Mouse (Mus musculus): Measurements from ENCODE around the gene Dok3. TPM values are rescaled to one million over a fixed set of nuclear protein-coding genes. Genes with fewer than 3 reads are reported as not detected.

The Dok3 gene
- polyA plus RNA-seq, 1 experiment from 2014 or later = 9.6 TPM

- no peak overlapping the region for H3K9ac ChIP-seq
- no peaks in the 10 kb centered on the region for H3K36me3 ChIP-seq (replicated peaks)
- WGBS (ENCODE audit: insufficient replicate concordance) = 68% methylated on average over 5 of the region's 5 CpGs
- no peak overlapping the region for H3K4me2 ChIP-seq
- no peak overlapping the region for H3K27ac ChIP-seq (replicated peaks)
- H3K4me3 ChIP-seq (replicated peaks) = no peak overlapping the region
- no peaks in the 10 kb centered on the region for H3K9me3 ChIP-seq (replicated peaks)
- H3K27me3 ChIP-seq = peaks cover 61% of the 10 kb centered on the region
- H3K4me1 ChIP-seq (replicated peaks) = peaks cover 31% of the 10 kb centered on the region
- ATAC-seq (ENCODE audit: insufficient read depth) = no peak
These were observed 53.3 kb downstream of the Dok3 start for GRCm38 (mm10) chr13:55475750-55476149.

GRCm38 (mm10) chr13:55474621-55475069 lies 54.5 kb downstream of the Dok3 start:
- peaks cover 72% of the 10 kb centered on the region for H3K27me3 ChIP-seq
- no peak overlapping the region for H3K9ac ChIP-seq
- no peak overlapping the region for H3K4me3 ChIP-seq (replicated peaks)
- no peak overlapping the region for H3K4me2 ChIP-seq
- peaks cover 31% of the 10 kb centered on the region for H3K4me1 ChIP-seq (replicated peaks)
- WGBS (ENCODE audit: insufficient replicate concordance) = 44% methylated on average over 5 of the region's 5 CpGs
- no peaks in the 10 kb centered on the region for H3K9me3 ChIP-seq (replicated peaks)
- no peak overlapping the region for H3K27ac ChIP-seq (replicated peaks)
- H3K36me3 ChIP-seq (replicated peaks) = no peaks in the 10 kb centered on the region
- no peak for ATAC-seq (ENCODE audit: insufficient read depth)

- Histone ChIP-seq H3K4me3 (replicated peaks) (no peak overlapping the region), H3K9ac (no peak overlapping the region), H3K27me3 (peaks cover 78% of the 10 kb centered on the region), H3K4me2 (no peak overlapping the region), H3K9me3 (replicated peaks) (no peaks in the 10 kb centered on the region), H3K27ac (replicated peaks) (no peak overlapping the region), H3K36me3 (replicated peaks) (no peaks in the 10 kb centered on the region), H3K4me1 (replicated peaks) (peaks cover 30% of the 10 kb centered on the region)
- ATAC-seq (ENCODE audit: insufficient read depth) = no peak
- 54% methylated on average over 11 of the region's 11 CpGs for WGBS (ENCODE audit: insufficient replicate concordance)
These were observed 55.1 kb downstream of the Dok3 start for GRCm38 (mm10) chr13:55473961-55474360.

Small RNA genes within 50 kb of the gene (microRNA-seq; reads per million reads assigned to microRNA genes)
- gene Mir6944 (6.1 reads per million, percentile 20 among the genes with 10 or more reads in this experiment), gene Mir6945 (3.0 reads per million, percentile 7 among the genes with 10 or more reads in this experiment)

Other genes with a start within 250 kb of the Dok3 start
- 211 and 230 TPM in 2 replicates for gene Prelid1, start 208.8 kb downstream of the Dok3 start, polyA plus RNA-seq (2015; fragmentation: Nextera tagmentation; extraction: Ambion mirVana)
- 48.6 and 51.3 TPM in 2 replicates for gene Rab24, start 207.3 kb downstream of the Dok3 start, polyA plus RNA-seq (2015; fragmentation: Nextera tagmentation; extraction: Ambion mirVana)
- gene Mxd3, start 199.5 kb downstream of the Dok3 start, polyA plus RNA-seq (2015; fragmentation: Nextera tagmentation; extraction: Ambion mirVana) = 28.8 and 33.6 TPM in 2 replicates
- gene Lman2, start 166.5 kb downstream of the Dok3 start, polyA plus RNA-seq (2015; fragmentation: Nextera tagmentation; extraction: Ambion mirVana) = 58.8 and 62.1 TPM in 2 replicates
- 2.2 and 2.9 TPM in 2 replicates for gene Rgs14, start 159.6 kb downstream of the Dok3 start, polyA plus RNA-seq (2015; fragmentation: Nextera tagmentation; extraction: Ambion mirVana)
- not detected in 2 replicates for gene Slc34a1, start 131.1 kb downstream of the Dok3 start, polyA plus RNA-seq (2015; fragmentation: Nextera tagmentation; extraction: Ambion mirVana)
- gene Pfn3, start 114.1 kb downstream of the Dok3 start, polyA plus RNA-seq (2015; fragmentation: Nextera tagmentation; extraction: Ambion mirVana) = not detected in 2 replicates
- 118 and 151 TPM in 2 replicates for gene F12, start 102.5 kb downstream of the Dok3 start, polyA plus RNA-seq (2015; fragmentation: Nextera tagmentation; extraction: Ambion mirVana)
- 24.3 and 27.6 TPM in 2 replicates for gene Grk6, start 84.2 kb downstream of the Dok3 start, polyA plus RNA-seq (2015; fragmentation: Nextera tagmentation; extraction: Ambion mirVana)
- gene Prr7, start 65.0 kb downstream of the Dok3 start, polyA plus RNA-seq (2015; fragmentation: Nextera tagmentation; extraction: Ambion mirVana) = not detected in 2 replicates
- gene Dbn1, start 41.2 kb downstream of the Dok3 start, polyA plus RNA-seq (2015; fragmentation: Nextera tagmentation; extraction: Ambion mirVana) = 7.5 and 7.6 TPM in 2 replicates
- 25.2 and 29.5 TPM in 2 replicates for gene Pdlim7, start 15.6 kb downstream of the Dok3 start, polyA plus RNA-seq (2015; fragmentation: Nextera tagmentation; extraction: Ambion mirVana)
- gene Ddx41, start 7.4 kb upstream of the Dok3 start, polyA plus RNA-seq (2015; fragmentation: Nextera tagmentation; extraction: Ambion mirVana) = 23.6 and 24.3 TPM in 2 replicates
- gene Fam193b, start 41.8 kb upstream of the Dok3 start, polyA plus RNA-seq (2015; fragmentation: Nextera tagmentation; extraction: Ambion mirVana) = 7.5 and 11.0 TPM in 2 replicates
- 55.2 and 63.2 TPM in 2 replicates for gene Tmed9, start 44.4 kb upstream of the Dok3 start, polyA plus RNA-seq (2015; fragmentation: Nextera tagmentation; extraction: Ambion mirVana)
- gene B4galt7, start 70.6 kb upstream of the Dok3 start, polyA plus RNA-seq (2015; fragmentation: Nextera tagmentation; extraction: Ambion mirVana) = 5.9 and 6.9 TPM in 2 replicates
- gene Caml, start 93.7 kb upstream of the Dok3 start, polyA plus RNA-seq (2015; fragmentation: Nextera tagmentation; extraction: Ambion mirVana) = 13.3 and 14.7 TPM in 2 replicates
- gene Ddx46, start 105.7 kb upstream of the Dok3 start, polyA plus RNA-seq (2015; fragmentation: Nextera tagmentation; extraction: Ambion mirVana) = 13.2 and 14.0 TPM in 2 replicates
- 10.7 and 11.3 TPM in 2 replicates for gene B230219D22Rik, start 163.8 kb upstream of the Dok3 start, polyA plus RNA-seq (2015; fragmentation: Nextera tagmentation; extraction: Ambion mirVana)
- gene Txndc15, start 185.4 kb upstream of the Dok3 start, polyA plus RNA-seq (2015; fragmentation: Nextera tagmentation; extraction: Ambion mirVana) = 28.9 and 31.0 TPM in 2 replicates
- 32.0 and 32.4 TPM in 2 replicates for gene Pcbd2, start 198.1 kb upstream of the Dok3 start, polyA plus RNA-seq (2015; fragmentation: Nextera tagmentation; extraction: Ambion mirVana)

Measured in liver, embryonic 15.5 days (tissue).